In genomic region chr4:136146712-136147154, GRCm38 (mm10) we compare ENCODE assay signal across 9 mouse cellular contexts. TPM values are rescaled to one million over a fixed set of nuclear protein-coding genes. Genes with fewer than 3 reads are reported as not detected.
A peak's percentile ranks its signal among the peaks of the same experiment; 100 is the strongest.
DNase-seq lines count a peak whose midpoint lies in the region; ATAC-seq lines count a peak whose summit lies in the region.
"Had no signal": no experiment of that assay in that cellular context is flagged by ENCODE, and none has a peak within 500 bp of the region (broad histone marks: within the 10 kb centered on the region; RNA-seq: fewer than 3 reads in every experiment).

No protein-coding gene starts in this region.

- no peaks in the 10 kb centered on the region for H3K9me3 ChIP-seq in heart, embryonic 13.5 days
- H3K9me3 ChIP-seq in stomach, embryonic 14.5 days (ENCODE audit: control insufficient read depth, low read depth, low read length), result no peaks in the 10 kb centered on the region

- 19% methylated on average over 6 of the region's 6 CpGs for WGBS in heart, embryonic 13.5 days
- 10% methylated on average over 6 of the region's 6 CpGs for WGBS in stomach, embryonic 14.5 days

- DNase-seq in urinary bladder, postnatal 14 days (ENCODE audit: low spot score), result peak; percentile 37
- no peak for DNase-seq in urinary bladder, postnatal 4 days (ENCODE audit: low spot score in 2 of 2)
- DNase-seq in kidney, postnatal 36 days, result peak; percentile 45 to 82
- DNase-seq in testis, postnatal 10 days (ENCODE audit: low spot score), result no peak
- no peak for DNase-seq in layer of hippocampus, postnatal 10 days (ENCODE audit: low spot score in 2 of 2)
- DNase-seq in spleen, adult 18-20 months, result no peak

- H3K4me2 ChIP-seq in heart, embryonic 13.5 days, result peak overlapping the region; percentile 72
- H3K4me2 ChIP-seq in stomach, embryonic 14.5 days (replicated peaks; ENCODE audit: low read depth, low read length), result peak overlapping the region; percentile 76

- ATAC-seq in heart, embryonic 13.5 days (ENCODE audit: extremely low read depth, insufficient number of reproducible peaks, low FRiP score, low TSS enrichment), result no peak
- ATAC-seq in stomach, embryonic 14.5 days (ENCODE audit: insufficient number of reproducible peaks, insufficient read depth, low FRiP score, low read depth), result no peak

- H3K4me1 ChIP-seq in heart, embryonic 13.5 days, result peaks cover 64% of the 10 kb centered on the region
- H3K4me1 ChIP-seq in stomach, embryonic 14.5 days (ENCODE audit: control insufficient read depth, insufficient read depth, low read length), result peaks cover 42% of the 10 kb centered on the region

- peak overlapping the region; percentile 71 for H3K4me3 ChIP-seq in heart, embryonic 13.5 days
- H3K4me3 ChIP-seq in stomach, embryonic 14.5 days (ENCODE audit: low read depth, low read length), result peak overlapping the region; percentile 1; the same call in 1 of the 2 replicates

- peak overlapping the region; percentile 92 for H3K9ac ChIP-seq in heart, embryonic 13.5 days
- H3K9ac ChIP-seq in stomach, embryonic 14.5 days (replicated peaks; ENCODE audit: low read depth, low read length), result no peak overlapping the region; the same call in 1 of the 2 replicates

- peaks cover 15% of the 10 kb centered on the region for H3K36me3 ChIP-seq in heart, embryonic 13.5 days
- H3K36me3 ChIP-seq in stomach, embryonic 14.5 days (ENCODE audit: control insufficient read depth, insufficient read depth, low read length), result peaks cover 3% of the 10 kb centered on the region; the same call in 1 of the 2 replicates

- peak overlapping the region; percentile 98 for H3K27ac ChIP-seq in heart, embryonic 13.5 days (replicated peaks)
- peak overlapping the region; percentile 86; the same call in 1 of the 2 replicates for H3K27ac ChIP-seq in stomach, embryonic 14.5 days (ENCODE audit: low read length)

- H3K27me3 ChIP-seq in heart, embryonic 13.5 days (replicated peaks), result peaks cover 9% of the 10 kb centered on the region
- no peaks in the 10 kb centered on the region for H3K27me3 ChIP-seq in stomach, embryonic 14.5 days (ENCODE audit: control insufficient read depth, insufficient read depth, low read length)

RNA-seq across cellular contexts. Expression of gene Id3, which starts 3.4 kb away (rescaled TPM):
- polyA plus RNA-seq in heart, embryonic 13.5 days (2015; fragmentation: Nextera tagmentation; extraction: Ambion mirVana), result 288 and 305 TPM in 2 replicates
- polyA plus RNA-seq in stomach, embryonic 14.5 days (2014; fragmentation: Nextera tagmentation; extraction: Ambion mirVana), result 384 and 404 TPM in 2 replicates
- 100 to 1,000 TPM in 1 of 2 experiments, 10 to 100 TPM in 1; 80.3 to 101 TPM for total RNA-seq in layer of hippocampus, postnatal 10 days (2021)
- total RNA-seq: common myeloid progenitor, adult 5-6 weeks had no signal

RNA-seq across cellular contexts. Expression of gene E2f2, which starts 25.5 kb away (rescaled TPM):
- 6.2 and 6.6 TPM in 2 replicates for polyA plus RNA-seq in heart, embryonic 13.5 days (2015; fragmentation: Nextera tagmentation; extraction: Ambion mirVana)
- polyA plus RNA-seq in stomach, embryonic 14.5 days (2014; fragmentation: Nextera tagmentation; extraction: Ambion mirVana), result 3.5 and 4.4 TPM in 2 replicates
- total RNA-seq in layer of hippocampus, postnatal 10 days (2021), result 1 to 10 TPM; 1.1 to 2.3 TPM

RNA-seq across cellular contexts. Expression of gene Asap3, which starts 59.4 kb away (rescaled TPM):
- polyA plus RNA-seq in heart, embryonic 13.5 days (2015; fragmentation: Nextera tagmentation; extraction: Ambion mirVana), result 2.6 and 3.4 TPM in 2 replicates
- polyA plus RNA-seq in stomach, embryonic 14.5 days (2014; fragmentation: Nextera tagmentation; extraction: Ambion mirVana), result 5.1 and 5.6 TPM in 2 replicates
- 1 to 10 TPM; 5.1 to 5.6 TPM for total RNA-seq in layer of hippocampus, postnatal 10 days (2021)
- total RNA-seq: common myeloid progenitor, adult 5-6 weeks had no signal

Comparison
In these comparisons a context has a peak if more than half of its experiments do, and no peak if none do; other contexts are left out.
1. DNase-seq: peak in urinary bladder, postnatal 14 days (single experiment) and kidney, postnatal 36 days (2 of 2); none in urinary bladder, postnatal 4 days (0 of 2), testis, postnatal 10 days (single experiment), layer of hippocampus, postnatal 10 days (0 of 2) and spleen, adult 18-20 months (0 of 2).